Mouse (Mus musculus) G1E (cell line): ENCODE results near the gene AU021092.

Source experiments
- CTCF ChIP-seq: IDR thresholded peaks from 2 replicates; pipeline ENCODE4 v1.5.1; 2012; ENCODE audit warnings: low read depth, low read length, inconsistent platforms, mixed read lengths
- GATA1 ChIP-seq: IDR thresholded peaks from 2 replicates; pipeline ENCODE4 v1.6.1; 2012; ENCODE audit warnings: borderline replicate concordance, low read length, inconsistent platforms, mixed read lengths
- POLR2AphosphoS5 ChIP-seq: IDR thresholded peaks from 2 replicates; pipeline ENCODE4 v1.6.1; 2012; ENCODE audit warnings: low read depth, low read length, inconsistent platforms; ENCODE audit not compliant: insufficient replicate concordance

DNA sequence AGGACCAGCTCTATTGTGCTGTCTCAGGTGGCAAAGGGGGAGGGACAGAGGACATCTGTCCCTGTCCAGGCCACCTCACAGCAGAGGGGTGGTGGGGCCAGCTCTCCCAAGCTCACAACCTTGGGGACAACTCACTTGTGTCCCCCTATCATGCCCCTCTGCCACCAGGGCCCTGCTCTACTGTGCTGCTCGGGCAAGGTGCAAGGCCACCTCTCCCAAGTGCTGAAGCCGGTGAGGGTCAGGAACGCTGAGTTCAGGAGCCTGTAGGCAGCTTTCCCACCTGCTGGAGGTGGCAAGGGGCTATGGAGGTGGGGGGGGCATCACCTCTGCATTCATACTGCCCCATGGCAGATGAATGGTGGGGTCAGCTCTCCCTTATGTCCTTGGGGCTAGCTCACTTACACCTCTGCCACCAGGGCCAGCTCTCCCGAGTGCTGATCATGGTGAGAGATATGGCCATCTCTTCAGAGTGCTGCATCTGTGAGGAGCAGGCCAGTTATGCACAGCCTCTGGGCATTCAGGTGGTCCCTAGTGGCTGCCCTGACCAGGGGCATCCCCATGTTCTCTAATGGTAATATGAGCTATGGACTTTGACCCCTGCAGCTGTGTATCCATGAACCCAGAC lies 49.4 kb upstream of the AU021092 start:
- TF ChIP-seq POLR2AphosphoS5 (no peak), CTCF (no peak), GATA1 (no peak)
